8 mouse cellular contexts compared by ENCODE assay signal in the genomic region with DNA sequence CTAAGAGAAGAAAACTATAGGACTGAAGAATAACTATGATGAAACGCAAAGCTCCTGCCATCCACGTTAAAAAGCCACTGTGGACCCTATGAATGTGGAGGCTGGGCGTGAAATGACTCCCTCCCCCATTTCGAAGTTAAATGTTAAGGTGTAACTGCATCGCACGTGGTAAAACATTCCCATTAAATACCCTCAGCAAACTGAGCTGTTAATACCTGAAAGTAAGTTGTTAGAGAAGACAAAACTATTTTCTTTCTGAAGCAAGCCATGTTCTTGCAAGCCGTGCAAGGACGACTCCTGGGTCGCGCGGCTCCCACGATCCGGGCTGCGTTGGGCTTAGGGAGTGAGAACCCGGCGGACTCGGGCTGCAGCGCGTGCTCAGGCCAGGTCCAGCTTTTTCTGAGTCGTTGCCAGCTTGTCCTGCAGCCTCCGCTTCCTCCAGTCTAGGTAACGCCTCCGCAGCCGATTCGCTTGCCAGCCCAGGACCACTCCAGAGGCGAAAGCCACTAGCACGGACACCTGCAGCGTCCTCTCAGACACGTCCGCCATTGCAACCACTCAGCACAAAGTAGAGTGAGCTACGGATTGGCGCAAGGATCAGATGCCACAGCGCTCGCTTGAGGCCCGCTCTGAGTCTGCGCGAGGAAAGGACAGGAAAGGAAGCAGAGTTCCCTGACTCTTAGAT. TPM values are rescaled to one million over a fixed set of nuclear protein-coding genes. Genes with fewer than 3 reads are reported as not detected.
DNase-seq lines count a peak whose midpoint lies in the region; ATAC-seq lines count a peak whose summit lies in the region.

TSS of gene Mtln (minus strand) at position 570 of the 685 bp plus-strand sequence.

- H3K9me3 ChIP-seq in lung, embryonic 16.5 days (ENCODE audit: control insufficient read depth, low read length) = no peaks in the 10 kb centered on the region

- no peaks in the 10 kb centered on the region for H3K27me3 ChIP-seq in lung, embryonic 16.5 days (ENCODE audit: control insufficient read depth, insufficient read depth, low read depth, low read length)

- H3K27ac ChIP-seq in lung, embryonic 16.5 days (ENCODE audit: low read length) = peak within 1 kb of the TSS; percentile 77

- H3K36me3 ChIP-seq in lung, embryonic 16.5 days (ENCODE audit: control insufficient read depth, insufficient read depth, low read length) = no peaks in the 10 kb centered on the region

- H3K4me2 ChIP-seq in lung, embryonic 16.5 days (ENCODE audit: low read depth, low read length) = peak within 1 kb of the TSS; percentile 64

- H3K4me3 ChIP-seq in lung, embryonic 16.5 days (ENCODE audit: low read length) = peak within 1 kb of the TSS; percentile 63

- ATAC-seq in hematopoietic stem cell, adult 5-6 weeks (replicated peaks in 1 of 2; ENCODE audit: insufficient read depth in 1 of 2, low FRiP score in 2 of 2, low TSS enrichment in 1 of 2, low read depth in 1 of 2, poor library complexity in 2 of 2, severe bottlenecking in 2 of 2) = peak; percentile 92 to 98
- ATAC-seq in lung, embryonic 16.5 days (ENCODE audit: low read depth) = peak; percentile 94

- peak within 1 kb of the TSS; percentile 74 for H3K9ac ChIP-seq in lung, embryonic 16.5 days (ENCODE audit: low read length)

- DNase-seq in MEL-GATA-1-ER (ENCODE audit: extremely low read depth, low read depth) = peak; percentile 83
- peak; percentile 87 for DNase-seq in cerebellum, adult 8-10 months
- DNase-seq in forelimb bud, embryonic 11.5 days (ENCODE audit: low read depth, low spot score) = peak; percentile 90
- peak; percentile 75 for DNase-seq in layer of hippocampus, adult 9-10 months (ENCODE audit: low spot score)
- DNase-seq in ovary, postnatal 10 days (ENCODE audit: low spot score) = peak; percentile 73
- peak; percentile 73 to 74 for DNase-seq in thymus, postnatal 10 days (ENCODE audit: low spot score in 2 of 2)

- under 1% methylated on average over 37 of the region's 37 CpGs for WGBS in lung, embryonic 16.5 days

- peaks cover 12% of the 10 kb centered on the region for H3K4me1 ChIP-seq in lung, embryonic 16.5 days (replicated peaks; ENCODE audit: control insufficient read depth, insufficient read depth, low read length)

RNA-seq across cellular contexts. Expression of gene Mtln, which starts in this region (rescaled TPM):
- total RNA-seq in hematopoietic stem cell, adult 5-6 weeks (2017) = 39.9 and 46.1 TPM in 2 replicates
- polyA plus RNA-seq in lung, embryonic 16.5 days (2015; fragmentation: Nextera tagmentation; extraction: Ambion mirVana) = 33.1 and 34.9 TPM in 2 replicates

Comparison
In these comparisons a context has a peak if more than half of its experiments do, and no peak if none do; other contexts are left out.
1. Peak in every context shown above with its lines: DNase-seq, ATAC-seq, H3K4me3 ChIP-seq and H3K27ac ChIP-seq.